Mouse (Mus musculus) frontal cortex, adult 2 months (tissue): ENCODE measurements at regions not wholly inside any gene's neighbourhood (a gene's known extent, or its start where the extent isn't known, plus 50 kb on each side); places are given as distances from the start of the nearest gene placed in this dataset.

Source experiments
- DNase-seq, 2 experiments: peaks; one replicate each; pipeline ENCODE4 v3.0.0; 2022; ENCODE audit warnings: low spot score in 1 of 2; ENCODE audit errors: extremely low spot score in 1 of 2

GRCm38 (mm10) chr3:138655479-138655878, 86.5 kb upstream of the Tspan5 start:
- DNase-seq: no peak

DNA sequence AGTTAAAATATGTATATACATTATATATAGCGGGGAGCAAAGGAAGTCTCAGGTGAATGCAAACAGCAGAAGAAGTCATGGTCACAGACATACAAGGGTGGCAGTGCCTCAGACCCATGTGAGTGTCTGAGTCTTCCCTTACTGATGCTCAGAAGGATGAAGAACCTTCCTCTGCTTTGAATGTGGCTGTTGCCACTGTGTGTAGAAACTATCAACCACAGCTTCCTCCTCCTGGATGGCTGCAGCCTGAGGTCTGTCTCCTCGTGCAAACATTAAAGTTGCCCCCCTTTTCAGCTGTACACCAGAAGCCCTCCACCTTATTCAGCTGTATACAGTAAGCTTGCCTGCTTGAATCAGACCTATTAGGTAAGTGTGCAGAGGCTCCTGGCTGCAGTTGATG, 79.4 kb upstream of the Tspan5 start:
- DNase-seq: no peak

GRCm38 (mm10) chr3:138668394-138669092, 73.5 kb upstream of the Tspan5 start:
- DNase-seq: no peak

GRCm38 (mm10) chr3:138675881-138676280, 66.1 kb upstream of the Tspan5 start:
- no peak for DNase-seq

GRCm38 (mm10) chr3:138678351-138678750, 63.6 kb upstream of the Tspan5 start:
- DNase-seq: no peak

GRCm38 (mm10) chr3:138686636-138687230, 55.3 kb upstream of the Tspan5 start:
- peak; percentile 27 to 59 for DNase-seq

- DNase-seq: no peak
Measured at GRCm38 (mm10) chr3:138688606-138689005, 53.4 kb upstream of the Tspan5 start.
